Mouse (Mus musculus) MEL (cell line): ENCODE measurements around the gene Mrfap1.

ENCODE experiments used
- CTCF ChIP-seq, 3 experiments: IDR thresholded peaks in 2 of 3; conservative IDR thresholded peaks in 1 of 3; 2 replicates each; pipeline ENCODE4 v1.5.1; 2011 to 2012; ENCODE audit warnings: low read length in 3 of 3, low read depth in 2 of 3, mild to moderate bottlenecking in 2 of 3, improper control_type of control experiment in 1 of 3, inconsistent platforms in 1 of 3, mixed read lengths in 1 of 3, moderate library complexity in 1 of 3; ENCODE audit not compliant: control insufficient read depth in 1 of 3, insufficient read depth in 1 of 3, poor library complexity in 1 of 3, severe bottlenecking in 1 of 3
- EP300 ChIP-seq, 2 experiments: IDR thresholded peaks; 2 replicates each; pipeline ENCODE4 v1.6.1; 2011; ENCODE audit warnings: improper control_type of control experiment in 2 of 2, low read length in 2 of 2, low read depth in 1 of 2, mild to moderate bottlenecking in 1 of 2
- USF1 ChIP-seq: IDR thresholded peaks from 2 replicates; pipeline ENCODE4 v1.6.1; 2014; ENCODE audit warnings: low read depth, mild to moderate bottlenecking, inconsistent platforms, low read length, improper control_type of control experiment, moderate library complexity

- TF ChIP-seq EP300 (IDR thresholded peaks at IDR 0.05; ENCODE audit: low read depth in 1 of 2, low read length in 2 of 2) (no peak), USF1 (no peak), CTCF (IDR thresholded peaks at IDR 0.05 in 2 of 3, conservative IDR thresholded peaks at IDR 0.05 in 1 of 3; ENCODE audit: control insufficient read depth in 1 of 3, insufficient read depth in 1 of 3, low read depth in 2 of 3, low read length in 3 of 3, poor library complexity in 1 of 3, severe bottlenecking in 1 of 3) (no peak)
Observed at GRCm38 (mm10) chr5:36839602-36840001, 43.0 kb upstream of the Mrfap1 start.
